Mouse (Mus musculus) lung, postnatal 0 days (tissue): ENCODE measurements around the gene Nek2.

Source experiments
- CTCF ChIP-seq: IDR thresholded peaks from 2 replicates; pipeline ENCODE4 v1.5.1; 2016; ENCODE audit warnings: antibody characterized with exemption, mild to moderate bottlenecking
- EP300 ChIP-seq: IDR thresholded peaks from 2 replicates; pipeline ENCODE4 v1.6.1; 2016; ENCODE audit warnings: antibody characterized with exemption, mild to moderate bottlenecking, control low read depth

DNA sequence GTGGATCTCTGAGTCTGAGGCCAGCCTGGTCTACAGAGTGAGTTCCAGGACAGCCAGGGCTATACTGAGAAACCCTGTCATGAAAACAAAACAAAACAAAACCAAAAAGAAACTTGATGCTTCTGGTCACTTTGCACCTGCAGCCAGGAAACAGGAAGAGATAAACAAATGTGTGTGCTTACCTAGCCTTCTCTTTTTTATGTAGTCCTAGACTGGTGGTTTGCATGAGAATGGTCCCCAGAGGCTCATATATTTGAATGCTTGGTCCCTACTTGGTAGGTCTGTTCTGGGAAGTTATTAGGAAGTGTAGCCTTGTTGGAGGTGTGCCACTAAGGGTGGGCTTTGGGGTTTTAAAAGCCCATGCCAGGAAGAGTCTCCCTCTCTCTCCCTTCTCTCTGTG lies 2.2 kb upstream of the Nek2 start:
- no peak for TF ChIP-seq CTCF
- no peak for TF ChIP-seq EP300
